Mouse (Mus musculus) intestine, postnatal 0 days (tissue): ENCODE measurements around the gene Theg. TPM values are rescaled to one million over a fixed set of nuclear protein-coding genes. Genes with fewer than 3 reads are reported as not detected.

Source experiments
- ATAC-seq: fragments of 200-750 bp; cut with Nextera tagmentation; 2 replicates; pipeline ENCODE4 v1.8.0; 2017; ENCODE audit warnings: mild to moderate bottlenecking, moderate TSS enrichment, moderate library complexity
- H3K27ac ChIP-seq: fragments of 300-500 bp; sonication (generic); 2 replicates; pipeline ENCODE4 v1.5.1; 2014; ENCODE audit warnings: mild to moderate bottlenecking, low read depth, low read length, moderate library complexity
- H3K27me3 ChIP-seq: fragments of 300-500 bp; sonication (generic); replicated peaks from 2 replicates; pipeline ENCODE4 v1.6.1; 2014; ENCODE audit warnings: low read length, mixed read lengths; ENCODE audit not compliant: control insufficient read depth, insufficient read depth
- H3K36me3 ChIP-seq: fragments of 300-500 bp; sonication (generic); 2 replicates; pipeline ENCODE4 v1.6.1; 2014; ENCODE audit warnings: mild to moderate bottlenecking, moderate library complexity; ENCODE audit not compliant: control insufficient read depth, insufficient read depth
- H3K4me1 ChIP-seq: fragments of 300-500 bp; sonication (generic); replicated peaks from 2 replicates; pipeline ENCODE4 v1.6.1; 2014; ENCODE audit warnings: antibody characterized with exemption, low read length, mixed read lengths; ENCODE audit not compliant: control insufficient read depth, insufficient read depth
- H3K4me2 ChIP-seq: fragments of 300-500 bp; sonication (generic); replicated peaks from 2 replicates; pipeline ENCODE4 v1.6.1; 2014; ENCODE audit warnings: low read depth, mild to moderate bottlenecking, moderate library complexity
- H3K4me3 ChIP-seq: fragments of 300-500 bp; sonication (generic); 2 replicates; pipeline ENCODE4 v1.5.1; 2014; ENCODE audit warnings: low read depth, low read length
- H3K9ac ChIP-seq: fragments of 300-500 bp; sonication (generic); 2 replicates; pipeline ENCODE4 v1.6.1; 2014; ENCODE audit warnings: mild to moderate bottlenecking, low read depth, low read length
- H3K9me3 ChIP-seq: fragments of 300-500 bp; sonication (generic); 2 replicates; pipeline ENCODE4 v1.6.1; 2016; ENCODE audit warnings: mixed run types; ENCODE audit not compliant: control insufficient read depth
- CTCF ChIP-seq: sonication (generic); IDR thresholded peaks from 2 replicates; pipeline ENCODE4 v1.5.1; 2016; ENCODE audit warnings: low read depth, mild to moderate bottlenecking, control low read depth, antibody characterized with exemption, moderate library complexity
- WGBS: fragments of 180-500 bp; shearing (Covaris S2); extraction: QIAGEN DNeasy Blood & Tissue Kit; methylation state at CpG from one replicate; pipeline ENCODE4 v1.1.7; 2014; 5-methylcytosine and 5-hydroxymethylcytosine counted together
- polyA plus RNA-seq: library from polyadenylated mRNA; unstranded; fragments of >200 nt; fragmentation: Nextera tagmentation; extraction: Ambion mirVana; gene quantifications from 2 replicates; pipeline ENCODE4 v1.2.1, GENCODE M21; 2015

Theg gene
- polyA plus RNA-seq, 1 experiment from 2014 or later, result not detected

DNA sequence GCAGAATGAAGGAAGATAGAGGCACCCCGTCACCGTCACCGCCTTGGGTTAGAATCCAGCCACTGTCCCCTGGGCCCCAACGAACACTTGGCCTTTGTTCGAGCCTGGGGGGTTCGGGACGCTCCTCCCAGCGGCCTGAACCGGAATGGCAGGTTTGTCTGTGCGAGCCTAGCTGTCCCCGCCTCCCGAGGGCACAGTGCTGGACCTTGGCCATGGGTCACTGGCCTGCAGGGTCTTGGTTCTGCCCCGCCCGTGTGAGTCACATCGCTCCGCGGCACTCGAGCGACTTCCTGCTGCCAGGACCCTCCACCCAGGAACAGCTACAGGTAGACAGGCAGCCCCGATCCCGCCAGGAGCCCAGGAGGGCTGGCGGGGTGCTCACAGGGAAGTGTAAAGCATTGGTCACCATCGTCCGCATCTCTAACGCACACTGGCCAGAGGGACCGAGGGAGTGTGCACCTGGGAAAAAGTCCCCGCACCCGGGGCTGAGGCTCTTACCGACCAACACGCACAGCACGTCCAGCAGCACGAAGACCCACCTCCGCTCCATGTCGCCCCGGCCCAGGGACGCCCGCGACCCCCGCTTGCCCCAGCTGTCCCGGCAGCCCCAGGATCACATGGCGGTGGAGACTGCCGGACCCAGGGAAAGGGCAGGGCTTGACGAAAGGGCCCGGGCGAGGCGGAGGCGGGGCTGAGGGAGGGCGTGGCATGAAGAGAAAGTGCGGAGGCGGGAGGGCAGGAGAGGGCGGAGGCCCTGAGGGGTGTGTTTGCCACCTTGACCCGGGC is 53.8 kb downstream of the Theg start, which contains the start of gene Plpp2:
TSS of gene Plpp2 (minus strand) at position 671 of the 786 bp plus-strand sequence.
- Histone ChIP-seq H3K9me3 (no peaks in the 10 kb centered on the region), H3K4me1 (no peaks in the 10 kb centered on the region), H3K27me3 (no peaks in the 10 kb centered on the region), H3K36me3 (peaks cover 15% of the 10 kb centered on the region), H3K9ac (peak within 1 kb of the TSS; percentile 88), H3K4me2 (peak within 1 kb of the TSS; percentile 82), H3K4me3 (peak within 1 kb of the TSS; percentile 67), H3K27ac (peak within 1 kb of the TSS; percentile 98)
- TF ChIP-seq CTCF, result peak; percentile 79
- WGBS, result under 1% methylated on average over 52 of the region's 52 CpGs
- peak; percentile 92 for ATAC-seq

DNA sequence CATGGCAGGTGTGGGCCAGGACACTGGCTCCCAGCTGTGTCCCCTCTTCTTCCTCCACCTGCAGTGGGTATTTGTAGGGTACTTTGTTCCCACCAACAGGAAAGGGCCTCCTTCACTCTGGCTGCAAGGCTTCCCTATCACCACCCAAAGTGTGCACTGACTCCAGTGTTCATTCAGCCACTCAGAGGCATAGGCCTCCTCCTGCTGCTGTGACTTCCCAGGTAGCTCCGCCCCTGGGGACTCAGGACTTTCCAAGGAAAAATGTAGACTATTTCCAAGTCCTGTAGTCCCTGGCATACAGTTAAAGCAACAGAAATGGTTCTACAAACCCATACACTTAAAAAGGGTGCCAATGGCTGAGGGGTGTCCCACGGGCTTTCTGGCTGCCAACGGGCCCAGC is 54.5 kb downstream of the Theg start:
- Histone ChIP-seq H3K9ac (peak overlapping the region; percentile 17; the same call in 1 of the 2 replicates), H3K4me3 (peak overlapping the region; percentile 67), H3K4me2 (peak overlapping the region; percentile 82), H3K4me1 (no peaks in the 10 kb centered on the region), H3K27ac (peak overlapping the region; percentile 98), H3K27me3 (no peaks in the 10 kb centered on the region), H3K9me3 (no peaks in the 10 kb centered on the region), H3K36me3 (peaks cover 19% of the 10 kb centered on the region)
- TF ChIP-seq CTCF, result no peak
- peak; percentile 54 for ATAC-seq
- WGBS, result 19% methylated on average over 3 of the region's 3 CpGs

DNA sequence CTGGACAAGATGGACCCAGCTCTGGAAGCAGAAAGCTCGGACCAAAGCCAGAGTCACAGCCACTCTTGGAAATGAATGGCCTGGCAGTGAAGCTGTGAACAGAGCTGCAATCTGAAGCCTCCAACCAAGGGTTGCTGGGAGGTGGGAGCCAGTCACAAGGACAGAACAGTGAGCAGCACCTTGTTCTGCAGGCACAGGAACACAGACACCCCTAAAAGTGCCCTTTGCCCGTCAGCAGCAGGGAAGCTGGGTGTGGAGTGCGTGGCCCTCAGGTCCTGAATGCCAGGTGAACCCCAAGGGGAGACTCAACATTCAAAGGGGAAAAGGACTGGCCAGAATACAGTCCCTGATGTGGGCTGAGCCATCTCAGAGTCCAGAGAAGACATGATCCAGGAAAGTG is 55.5 kb downstream of the Theg start:
- H3K27ac ChIP-seq, result peak overlapping the region; percentile 46

DNA sequence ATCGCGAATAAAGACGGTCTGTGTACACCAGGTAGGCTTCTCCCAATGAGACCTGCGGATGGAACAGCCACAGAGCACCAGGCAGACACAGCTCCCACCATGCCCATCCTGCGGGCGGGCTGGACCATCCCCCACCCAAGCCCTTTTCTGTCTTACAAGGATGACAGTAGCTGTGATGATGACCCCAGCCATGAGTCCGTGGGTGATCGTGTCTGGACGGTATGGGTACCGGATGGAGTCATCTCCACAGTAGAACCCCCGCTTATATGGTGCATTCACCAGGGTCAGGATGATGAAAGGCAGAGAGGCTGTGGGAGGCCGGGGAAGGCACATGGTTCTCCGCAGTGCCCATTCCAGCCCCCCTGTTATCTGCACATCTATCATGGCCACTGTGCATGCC is 56.4 kb downstream of the Theg start:
- Histone ChIP-seq H3K9me3 (no peaks in the 10 kb centered on the region), H3K27me3 (no peaks in the 10 kb centered on the region), H3K9ac (no peak overlapping the region), H3K4me3 (no peak overlapping the region), H3K36me3 (peaks cover 34% of the 10 kb centered on the region), H3K4me2 (peak overlapping the region; percentile 82; the same call in 1 of the 2 replicates), H3K4me1 (no peaks in the 10 kb centered on the region), H3K27ac (no peak overlapping the region)
- ATAC-seq, result no peak
- 93% methylated on average over 13 of the region's 13 CpGs for WGBS
- TF ChIP-seq CTCF, result no peak

More for the DNA sequence above, 55.5 kb downstream of the Theg start:
- H3K36me3 ChIP-seq, result peaks cover 28% of the 10 kb centered on the region
- peak overlapping the region; percentile 82 for H3K4me2 ChIP-seq
- no peaks in the 10 kb centered on the region for H3K4me1 ChIP-seq
- no peak for TF ChIP-seq CTCF
- WGBS, result 39% methylated on average over 3 of the region's 3 CpGs
- no peak for ATAC-seq
- H3K4me3 ChIP-seq, result peak overlapping the region; percentile 67
- H3K9ac ChIP-seq, result no peak overlapping the region
- no peaks in the 10 kb centered on the region for H3K27me3 ChIP-seq
- H3K9me3 ChIP-seq, result no peaks in the 10 kb centered on the region

DNA sequence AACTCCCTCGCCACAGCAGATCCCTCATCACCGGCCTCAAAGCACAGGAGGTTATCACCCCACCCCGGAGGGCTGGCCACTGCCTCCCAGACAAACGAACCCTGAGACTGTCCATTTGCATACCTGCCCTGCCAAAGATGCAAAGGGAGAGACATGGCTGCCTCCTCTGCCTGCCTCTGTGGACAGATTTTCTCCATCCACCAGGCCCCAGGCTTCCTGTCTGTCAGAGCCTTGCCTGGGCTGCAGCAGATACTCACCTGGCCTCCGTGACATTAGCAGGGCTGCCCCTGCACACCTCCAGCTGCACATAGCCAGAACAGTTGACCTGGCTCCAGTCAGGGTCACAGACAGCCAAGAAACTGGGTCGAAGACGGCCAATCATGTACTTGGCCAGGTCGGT is 56.9 kb downstream of the Theg start:
- H3K36me3 ChIP-seq, result peaks cover 39% of the 10 kb centered on the region

DNA sequence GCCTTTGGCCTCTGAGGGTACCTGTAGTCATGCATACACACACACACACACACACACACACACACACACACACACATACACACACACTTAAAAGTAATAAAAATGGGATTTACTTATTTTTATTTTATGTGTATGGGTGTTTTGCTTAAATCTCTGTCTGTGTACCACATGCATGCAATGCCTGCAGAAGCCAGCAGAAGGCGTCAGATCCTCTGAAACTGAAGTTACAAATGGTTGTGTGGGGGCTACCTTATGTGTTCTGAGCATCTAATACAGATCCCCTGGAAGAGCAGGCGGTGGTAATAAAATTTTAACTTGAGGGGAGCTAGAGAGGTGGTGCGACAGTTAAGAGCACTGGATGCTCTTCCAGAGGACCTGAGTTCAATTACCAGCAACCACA is 59.0 kb downstream of the Theg start:
- peaks cover 46% of the 10 kb centered on the region for H3K36me3 ChIP-seq
- no peak overlapping the region for H3K4me2 ChIP-seq
- 81% methylated on average over 3 of the region's 3 CpGs for WGBS

More for the DNA sequence above, 56.9 kb downstream of the Theg start:
- no peaks in the 10 kb centered on the region for H3K9me3 ChIP-seq
- H3K27ac ChIP-seq, result no peak overlapping the region
- no peak overlapping the region for H3K9ac ChIP-seq
- 63% methylated on average over 8 of the region's 8 CpGs for WGBS
- no peaks in the 10 kb centered on the region for H3K4me1 ChIP-seq
- no peak for TF ChIP-seq CTCF
- 0 out of 2 replicates have a peak overlapping the region, but pooled peaks have one; percentile 13 for H3K4me2 ChIP-seq
- no peaks in the 10 kb centered on the region for H3K27me3 ChIP-seq
- ATAC-seq, result no peak
- H3K4me3 ChIP-seq, result no peak overlapping the region

More for the DNA sequence above, 59.0 kb downstream of the Theg start:
- Histone ChIP-seq H3K4me3 (no peak overlapping the region), H3K27me3 (no peaks in the 10 kb centered on the region), H3K9me3 (no peaks in the 10 kb centered on the region), H3K27ac (no peak overlapping the region), H3K9ac (no peak overlapping the region), H3K4me1 (no peaks in the 10 kb centered on the region)
- peak; percentile 56 for TF ChIP-seq CTCF
- no peak for ATAC-seq
